Mouse (Mus musculus) thymus, postnatal 4 days (tissue): Measurements from ENCODE around the gene Stag1.

Experiments used
- DNase-seq: peaks from one replicate; pipeline ENCODE4 v3.0.0; 2021

The Stag1 gene

DNA sequence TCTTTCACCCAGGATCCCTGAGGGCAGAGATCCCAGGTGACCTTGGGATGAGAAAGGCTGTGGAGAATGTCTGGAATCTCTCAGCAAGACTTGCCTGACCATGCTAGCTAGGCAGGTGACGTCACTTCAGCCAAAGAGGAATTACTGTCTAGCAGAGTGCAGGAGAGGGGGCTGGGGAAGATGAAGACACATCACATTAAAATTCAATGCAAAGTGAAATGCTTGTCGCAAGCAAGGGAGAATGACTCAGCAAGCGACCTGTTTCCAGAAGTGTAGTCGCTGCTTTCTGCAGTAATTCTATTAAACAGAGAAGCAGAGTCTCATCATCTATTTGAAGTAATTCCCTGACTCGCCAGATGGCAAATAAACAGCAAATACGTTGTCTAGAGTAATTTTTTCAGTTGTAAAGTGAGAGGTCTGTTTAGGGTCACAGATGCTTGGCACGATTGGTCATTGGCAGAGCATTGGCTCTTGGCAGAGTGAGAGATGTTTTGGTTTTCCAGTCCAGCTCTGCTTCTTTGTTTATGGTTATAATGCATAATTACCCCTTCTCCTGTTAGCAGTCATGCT, 8.5 kb downstream of the Stag1 start:
- no peak for DNase-seq

DNA sequence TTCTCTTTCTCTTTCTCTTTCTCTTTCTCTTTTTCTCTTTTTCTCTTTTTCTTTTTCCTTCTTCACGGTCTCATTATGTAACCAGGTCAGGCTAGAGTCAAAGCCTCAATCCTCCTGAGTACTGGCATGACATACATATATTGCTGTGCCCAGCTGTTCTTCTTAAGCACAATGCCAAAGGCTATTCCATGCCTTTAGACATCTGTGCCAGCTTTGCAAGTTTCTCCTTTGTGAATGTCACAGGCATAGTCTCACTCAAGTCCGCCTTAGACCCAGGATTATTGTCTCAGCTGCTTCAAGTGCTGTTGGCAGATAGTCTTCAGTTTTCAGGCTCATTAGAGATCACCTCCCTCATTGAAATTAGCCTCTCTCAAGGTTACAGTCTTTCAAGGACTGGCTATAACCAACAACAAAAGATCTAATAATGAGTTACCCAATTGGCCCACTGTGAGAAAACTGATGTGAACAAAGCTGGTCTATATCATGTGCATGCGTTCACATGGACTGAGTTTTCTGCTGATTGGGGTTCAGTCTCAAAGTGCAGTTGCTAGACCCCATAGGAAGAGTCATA, 16.0 kb downstream of the Stag1 start:
- no peak for DNase-seq

DNA sequence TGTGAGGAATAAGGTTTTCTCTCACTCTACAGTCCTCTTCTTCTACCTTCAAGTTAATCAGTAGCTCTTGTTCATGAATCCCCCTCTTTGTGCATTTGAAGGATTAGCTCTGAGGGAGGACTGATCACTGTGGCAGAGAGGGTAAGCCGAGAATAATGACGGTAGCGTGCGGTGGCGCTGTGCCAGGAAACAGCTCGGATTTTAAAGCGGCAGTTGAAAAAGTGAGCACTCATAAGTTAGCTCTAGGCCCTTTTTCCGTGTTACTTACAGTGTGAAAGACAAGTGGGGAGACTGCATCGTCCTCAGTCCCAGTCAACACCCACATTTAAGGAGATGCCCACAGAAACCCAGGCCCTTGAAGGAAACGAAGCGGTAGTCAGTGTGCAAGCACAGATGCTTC, 19.3 kb downstream of the Stag1 start:
- no peak for DNase-seq

- DNase-seq, result no peak
Observed at GRCm38 (mm10) chr9:100626258-100626657, 28.7 kb downstream of the Stag1 start.

GRCm38 (mm10) chr9:100640754-100641153, 43.2 kb downstream of the Stag1 start:
- no peak for DNase-seq

DNA sequence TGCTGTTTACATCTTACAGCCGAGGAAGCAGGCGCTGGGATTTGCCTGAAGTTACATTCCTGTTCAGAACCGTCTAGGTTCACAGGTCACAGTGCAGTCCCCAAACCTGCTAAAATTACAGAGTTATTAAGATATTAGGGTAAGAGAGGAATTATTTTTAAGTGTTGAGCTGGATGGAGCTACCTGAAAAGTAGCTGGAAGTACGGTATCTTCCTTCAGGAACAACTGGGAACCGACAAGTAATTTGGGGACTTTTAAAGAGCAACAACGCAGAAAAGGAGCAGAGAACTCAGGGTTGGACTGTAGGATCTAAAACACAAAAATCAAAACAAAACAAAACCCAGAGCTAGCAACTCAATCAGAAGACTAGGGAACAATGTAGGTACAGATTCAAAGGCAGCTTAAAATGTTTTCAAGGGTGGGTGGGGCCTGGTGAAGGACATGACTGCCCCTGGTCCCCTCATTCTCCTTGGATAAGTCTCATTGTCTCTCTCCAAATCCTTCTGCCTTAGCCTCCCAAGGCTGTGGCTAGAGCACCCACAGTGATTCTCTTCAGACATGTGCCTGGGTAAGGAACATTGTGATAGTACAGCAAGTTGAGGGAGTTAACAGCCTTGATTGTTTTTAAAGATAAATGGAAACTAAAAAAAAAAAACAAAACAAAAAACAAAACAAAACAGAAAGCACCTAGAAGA, 43.9 kb downstream of the Stag1 start:
- no peak for DNase-seq

GRCm38 (mm10) chr9:100642186-100642839, 44.7 kb downstream of the Stag1 start:
- DNase-seq, result peak; percentile 11

GRCm38 (mm10) chr9:100642840-100643697, 45.5 kb downstream of the Stag1 start:
- DNase-seq, result peak; percentile 100

GRCm38 (mm10) chr9:100644071-100644771, 46.6 kb downstream of the Stag1 start:
- peak; percentile 75 for DNase-seq

DNA sequence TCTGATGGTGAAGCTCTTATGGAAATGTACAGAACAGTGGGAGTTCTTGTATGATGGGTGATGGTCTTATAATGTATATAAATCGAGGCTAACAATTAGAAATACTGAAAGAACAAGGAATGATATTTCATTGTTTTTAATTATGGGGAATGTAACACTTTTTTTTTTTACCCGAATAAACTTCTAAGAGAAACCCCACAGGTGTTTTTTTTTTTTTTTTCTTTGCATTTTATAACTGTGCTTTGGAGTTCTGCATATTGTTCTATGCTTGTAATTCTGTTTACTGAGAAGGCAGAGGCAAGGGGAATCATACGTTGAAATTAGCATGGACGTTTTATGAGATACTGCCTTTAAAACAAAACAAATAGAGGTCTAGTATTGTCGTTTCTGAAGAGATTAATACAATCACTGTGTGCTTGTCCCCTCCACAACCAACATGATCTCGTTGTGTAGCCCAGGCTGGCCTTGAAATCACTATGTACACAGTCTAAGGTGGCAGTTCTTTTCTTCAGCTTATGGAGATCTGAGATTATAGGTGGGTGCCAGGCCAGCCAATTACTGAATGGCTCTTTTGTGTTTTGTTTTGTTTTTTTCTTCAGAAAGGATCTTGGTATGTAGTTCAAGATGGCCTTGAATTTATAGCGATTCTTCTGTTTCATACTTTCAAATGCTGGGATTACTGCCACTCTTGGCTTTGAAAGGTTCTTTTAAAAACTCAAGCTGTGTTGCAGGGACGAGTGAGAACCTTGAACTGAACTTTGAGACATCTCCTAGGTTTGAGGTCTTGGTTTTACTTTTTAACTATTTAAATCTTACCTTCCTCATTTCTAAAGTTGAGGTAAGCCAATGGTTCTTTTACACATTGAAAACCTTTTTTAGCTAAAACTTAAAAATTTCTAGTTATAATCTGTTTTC, 47.7 kb downstream of the Stag1 start:
- no peak for DNase-seq

DNA sequence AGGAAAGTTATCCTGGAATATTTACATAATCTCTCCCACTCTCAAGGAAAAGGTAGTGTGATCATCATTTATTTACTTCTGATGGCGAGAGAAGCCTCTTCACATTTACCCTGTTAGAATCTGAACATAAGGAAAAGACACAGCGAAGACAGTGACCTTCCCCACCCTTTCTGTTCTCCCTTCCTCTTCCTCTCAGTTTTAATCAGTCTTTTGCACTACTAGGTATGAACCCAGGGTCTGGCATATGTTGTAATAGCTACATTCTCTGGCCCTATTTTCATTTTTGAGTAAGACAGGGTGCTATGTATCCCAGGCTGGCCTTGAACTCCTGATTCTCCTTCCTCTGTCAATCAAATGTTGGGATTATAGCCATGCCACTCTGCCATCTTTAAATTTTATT, 48.7 kb downstream of the Stag1 start:
- DNase-seq, result no peak

- DNase-seq, result no peak
Observed at GRCm38 (mm10) chr9:100647774-100648323, 50.3 kb downstream of the Stag1 start.

GRCm38 (mm10) chr9:100654104-100654503, 56.5 kb downstream of the Stag1 start:
- DNase-seq, result no peak

DNA sequence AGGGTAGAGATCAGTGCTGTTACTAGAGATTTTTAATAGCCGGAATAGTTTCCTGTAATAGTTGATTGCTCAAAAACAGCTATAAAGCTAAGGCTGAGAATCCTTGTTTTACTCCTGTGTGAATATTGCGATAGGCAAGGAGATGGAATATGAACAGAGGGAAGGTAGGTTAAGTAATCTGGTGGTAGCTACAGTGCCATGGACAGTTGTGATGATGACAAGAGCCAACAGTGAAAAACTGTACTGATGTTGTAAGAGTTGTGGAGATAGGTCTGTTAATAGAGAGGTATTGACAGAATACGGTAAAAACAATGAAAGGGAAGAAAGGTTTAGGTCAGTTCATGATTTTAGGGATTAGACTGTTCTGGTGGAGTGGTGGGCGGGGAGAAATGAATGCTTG, 58.5 kb downstream of the Stag1 start:
- DNase-seq, result no peak

DNA sequence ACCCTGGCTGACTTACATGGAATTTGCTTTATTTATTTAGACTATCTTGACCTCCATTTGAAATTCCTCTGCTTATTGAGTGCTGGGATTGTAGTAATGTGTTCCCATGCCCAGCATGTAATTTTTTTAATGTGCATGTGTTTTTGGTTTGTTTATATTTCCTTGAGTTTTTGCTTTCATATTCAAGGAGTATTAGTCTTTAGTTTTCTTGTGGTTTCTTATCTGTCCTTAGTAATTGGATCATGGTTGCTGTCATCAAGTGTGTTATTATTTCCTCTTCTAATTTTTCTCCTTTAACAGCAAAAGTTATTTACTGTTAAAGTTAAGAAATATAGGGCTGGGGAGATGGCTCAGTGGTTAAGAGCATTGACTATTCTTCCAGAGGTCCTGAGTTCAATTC, 63.0 kb downstream of the Stag1 start:
- DNase-seq, result no peak

GRCm38 (mm10) chr9:100663473-100664134, 66.0 kb downstream of the Stag1 start:
- DNase-seq, result no peak

DNA sequence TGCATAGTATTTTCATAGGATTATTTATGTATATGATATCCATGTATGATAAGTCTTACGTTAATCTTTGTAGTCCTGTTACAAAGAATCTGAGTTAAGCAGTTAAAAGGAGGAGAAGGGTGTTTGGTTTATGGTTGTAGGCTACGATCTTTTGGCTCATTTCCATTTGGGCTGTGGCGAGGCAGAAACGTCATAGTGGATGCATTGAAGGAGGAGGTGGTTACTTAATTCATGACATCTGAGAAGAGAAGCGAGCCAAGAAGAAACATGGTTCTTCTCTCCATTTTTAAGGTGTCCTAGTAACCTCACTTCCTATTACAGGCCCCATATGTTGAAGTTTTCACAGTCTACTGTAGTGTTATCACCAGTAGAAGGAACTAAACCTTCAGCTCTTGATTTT, 72.6 kb downstream of the Stag1 start:
- no peak for DNase-seq

DNA sequence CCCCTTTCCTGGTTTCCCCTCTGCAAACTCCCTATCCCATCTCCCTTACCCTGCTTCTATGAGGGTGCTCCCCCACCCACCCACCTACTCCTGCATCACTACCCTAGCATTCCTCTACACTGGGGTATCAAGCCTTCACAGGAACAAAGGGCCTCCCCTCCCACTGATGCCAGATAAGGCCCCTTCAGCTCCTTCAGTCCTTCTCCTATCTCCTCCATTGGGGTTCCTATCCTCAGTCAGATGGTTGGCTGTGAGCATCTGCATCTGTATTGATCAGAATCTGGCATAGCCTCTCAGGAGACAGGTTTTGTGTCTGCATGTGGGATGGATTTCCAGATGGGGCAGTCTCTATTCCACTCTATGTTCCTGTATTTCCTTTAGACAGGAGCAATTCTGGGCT, 81.4 kb downstream of the Stag1 start:
- DNase-seq, result no peak

GRCm38 (mm10) chr9:100682285-100682684, 84.7 kb downstream of the Stag1 start:
- DNase-seq, result no peak

DNA sequence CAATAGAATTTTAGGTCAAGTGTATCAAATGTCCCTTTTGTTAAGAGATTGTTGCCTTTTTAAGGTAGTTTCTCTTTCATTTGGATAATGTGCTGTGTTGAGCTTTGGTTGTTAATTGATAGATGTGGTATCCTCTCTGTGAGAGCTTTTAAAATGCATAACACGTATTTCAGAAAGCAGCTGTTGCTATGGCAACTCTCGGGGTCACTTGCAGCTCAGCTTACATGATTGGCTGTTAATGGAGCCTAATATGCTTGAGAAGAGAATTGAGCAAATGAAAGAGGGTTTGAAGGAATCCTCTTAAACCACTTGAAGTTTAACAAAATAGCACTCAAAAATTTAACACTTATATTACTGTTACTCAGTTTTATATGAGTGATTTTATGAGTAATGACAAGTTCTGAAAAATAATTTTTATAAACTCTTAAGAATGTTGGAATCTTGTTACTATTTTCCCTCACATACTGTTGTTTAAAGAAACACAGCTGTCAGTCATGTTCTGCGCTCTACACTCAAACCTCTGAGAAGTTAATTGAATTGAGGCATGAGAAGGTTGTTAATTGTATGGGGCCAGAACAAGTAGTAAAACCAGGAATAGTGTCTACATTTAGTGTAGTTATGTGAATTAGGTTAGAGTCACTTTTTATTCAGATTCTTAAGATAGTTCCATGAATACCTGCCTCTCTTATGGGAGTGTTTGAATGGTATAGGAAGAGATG, 88.3 kb downstream of the Stag1 start:
- DNase-seq, result no peak
